Mouse (Mus musculus) kidney, adult 8-10 months (tissue): ENCODE measurements at regions not wholly inside any gene's neighbourhood (a gene's known extent, or its start where the extent isn't known, plus 50 kb on each side); places are given as distances from the start of the nearest gene placed in this dataset.

Source experiments
- DNase-seq, 2 experiments: peaks; one replicate each; pipeline ENCODE4 v3.0.0; 2022

DNA sequence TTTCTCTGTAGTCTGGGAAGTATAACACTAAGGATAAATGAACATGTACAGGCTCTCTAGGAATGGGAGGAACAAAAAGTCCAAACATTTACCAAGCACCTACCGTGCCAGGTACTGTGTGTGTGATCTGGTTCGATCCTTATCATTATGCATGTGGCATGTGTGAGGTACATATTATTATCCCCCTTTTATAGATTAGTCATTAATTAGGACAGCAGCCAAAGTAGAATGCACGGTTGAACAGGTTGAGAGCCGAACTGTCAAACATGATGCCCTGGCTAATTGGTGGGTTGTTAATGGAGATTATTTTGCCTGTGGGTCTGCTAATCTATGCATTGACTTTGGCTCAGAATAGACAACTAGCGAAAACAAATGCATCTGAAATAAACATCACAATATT, 172.2 kb upstream of the Klhl29 start:
- DNase-seq = no peak

GRCm38 (mm10) chr12:5542701-5543100, 167.2 kb upstream of the Klhl29 start:
- no peak for DNase-seq

GRCm38 (mm10) chr12:5496299-5496698, 120.8 kb upstream of the Klhl29 start:
- DNase-seq = no peak

DNA sequence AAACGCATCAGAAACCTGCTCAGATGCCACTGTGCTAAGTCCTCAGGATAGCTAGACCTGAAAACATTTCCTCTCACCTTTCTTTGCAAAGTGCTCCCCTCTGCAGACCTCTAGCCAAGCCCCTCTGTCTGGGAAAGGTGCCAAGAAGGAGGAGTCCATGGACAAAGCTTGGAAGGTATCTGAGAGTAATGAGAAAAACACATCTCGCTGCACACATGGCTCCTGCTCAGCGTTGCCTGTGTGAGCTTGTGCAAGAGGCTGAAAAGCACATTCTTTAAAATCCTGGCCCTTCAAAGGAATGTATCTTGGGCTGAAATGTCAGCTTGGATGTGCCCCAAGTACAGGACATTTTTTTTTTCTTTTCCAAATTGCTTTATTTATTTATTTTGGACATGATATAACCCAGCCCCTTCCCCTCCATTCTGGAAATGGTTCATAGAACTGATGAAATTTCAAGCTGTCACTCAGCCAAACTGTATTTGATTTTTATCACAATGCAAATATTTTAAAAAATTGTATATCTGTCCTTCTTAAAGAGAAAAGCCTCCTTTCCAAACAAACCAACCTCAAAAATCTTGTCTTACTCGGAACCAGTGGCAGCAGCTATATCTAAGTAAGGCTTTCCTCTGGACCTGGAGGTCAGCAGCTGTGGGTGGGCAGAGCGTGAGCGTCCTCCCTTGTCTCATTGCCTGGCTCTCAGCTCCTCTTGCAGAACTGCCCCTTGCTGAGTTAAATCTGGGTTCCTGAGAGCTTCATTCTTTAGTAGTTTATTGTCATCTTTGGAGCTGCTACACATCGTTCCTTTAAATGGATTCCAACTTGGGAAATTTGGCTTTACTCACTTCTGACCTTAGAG, 119.4 kb upstream of the Klhl29 start:
- DNase-seq = no peak

GRCm38 (mm10) chr12:5464250-5464899, 88.9 kb upstream of the Klhl29 start:
- peak; percentile 10 to 26 for DNase-seq

- DNase-seq = no peak
Measured at GRCm38 (mm10) chr12:5453157-5453556, 77.7 kb upstream of the Klhl29 start.

DNA sequence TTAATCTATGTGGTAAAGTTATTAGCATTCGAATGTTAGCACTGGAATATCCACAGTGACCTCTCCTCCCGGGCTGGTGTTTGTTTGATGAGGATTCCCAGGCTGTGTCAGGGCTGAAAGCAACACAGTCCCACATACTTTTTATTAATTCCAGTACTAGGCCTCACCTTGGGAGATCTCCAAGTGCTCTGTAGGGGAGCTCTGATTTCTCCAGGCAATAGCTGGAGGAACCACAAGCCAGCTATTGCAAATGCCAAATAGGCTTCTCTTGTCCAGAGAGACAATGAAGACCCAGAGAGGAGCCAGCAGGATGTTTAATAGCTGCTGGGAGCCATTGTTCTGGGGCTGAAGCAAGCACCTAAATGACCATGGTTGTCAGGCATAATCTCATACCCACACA, 68.2 kb upstream of the Klhl29 start:
- no peak for DNase-seq

DNA sequence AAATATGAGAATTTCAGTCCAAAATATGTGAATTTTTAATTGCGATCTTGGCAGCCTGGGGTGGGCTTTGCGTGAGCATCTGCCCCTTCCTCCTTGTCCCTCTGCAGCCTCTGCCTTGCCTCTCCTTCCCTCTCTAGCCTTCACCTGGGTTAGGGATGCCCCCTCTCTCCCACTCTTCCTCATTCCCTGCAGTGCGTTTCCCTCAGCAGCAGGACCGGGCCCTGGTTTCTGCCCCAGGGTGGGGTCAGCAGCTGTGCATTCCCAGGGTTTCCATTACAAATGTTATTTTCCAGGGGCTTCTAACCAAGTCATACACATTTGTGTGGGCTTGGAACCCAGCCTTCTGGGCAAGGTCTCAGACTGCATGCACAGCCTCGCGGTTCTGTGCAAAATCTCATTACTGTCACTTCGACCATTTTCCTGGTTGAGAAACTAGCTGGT, 67.6 kb upstream of the Klhl29 start:
- DNase-seq = no peak

DNA sequence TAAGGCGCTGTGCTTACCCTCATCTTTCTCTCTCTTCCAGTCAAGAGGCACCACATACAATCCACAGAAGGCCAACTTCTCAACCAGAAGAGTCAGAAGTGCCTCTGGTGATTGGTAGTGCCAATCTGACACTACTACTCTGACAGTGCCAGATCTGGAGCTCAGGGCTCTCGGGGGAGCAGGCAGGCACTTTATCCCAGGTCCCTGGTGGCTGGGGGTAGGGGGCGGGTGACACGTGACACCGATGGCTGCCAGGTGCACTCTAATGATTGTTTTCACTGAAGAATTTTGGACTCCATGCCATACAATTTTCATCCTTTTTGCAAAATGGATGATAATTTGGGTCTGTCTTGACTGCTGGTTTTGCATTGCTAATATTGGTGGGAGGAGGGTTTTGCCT, 67.2 kb upstream of the Klhl29 start:
- no peak for DNase-seq

- no peak for DNase-seq
Measured at GRCm38 (mm10) chr12:5440482-5440881, 65.0 kb upstream of the Klhl29 start.

GRCm38 (mm10) chr12:5435876-5436275, 60.4 kb upstream of the Klhl29 start:
- DNase-seq = no peak

DNA sequence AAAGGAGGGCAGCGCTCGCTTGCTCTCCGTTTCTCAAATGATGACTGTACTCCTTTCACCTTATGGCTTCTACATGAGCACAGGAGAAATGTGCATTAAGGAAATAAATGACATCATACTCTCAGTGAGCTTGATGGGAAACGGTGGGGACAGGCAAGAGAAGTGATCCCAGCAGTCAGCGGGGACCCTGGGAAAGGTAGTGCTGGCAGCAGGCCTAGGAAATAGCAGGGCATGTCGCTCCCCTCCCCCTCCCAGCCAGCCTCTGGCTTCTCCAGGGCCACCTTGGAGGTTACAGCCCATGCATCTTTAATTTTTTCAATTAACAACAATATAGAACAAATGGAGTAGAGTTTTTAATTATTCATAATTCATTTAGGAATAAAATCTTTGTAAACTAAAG, 58.6 kb upstream of the Klhl29 start:
- DNase-seq = no peak

- no peak for DNase-seq
Measured at GRCm38 (mm10) chr12:5432688-5433087, 57.2 kb upstream of the Klhl29 start.

DNA sequence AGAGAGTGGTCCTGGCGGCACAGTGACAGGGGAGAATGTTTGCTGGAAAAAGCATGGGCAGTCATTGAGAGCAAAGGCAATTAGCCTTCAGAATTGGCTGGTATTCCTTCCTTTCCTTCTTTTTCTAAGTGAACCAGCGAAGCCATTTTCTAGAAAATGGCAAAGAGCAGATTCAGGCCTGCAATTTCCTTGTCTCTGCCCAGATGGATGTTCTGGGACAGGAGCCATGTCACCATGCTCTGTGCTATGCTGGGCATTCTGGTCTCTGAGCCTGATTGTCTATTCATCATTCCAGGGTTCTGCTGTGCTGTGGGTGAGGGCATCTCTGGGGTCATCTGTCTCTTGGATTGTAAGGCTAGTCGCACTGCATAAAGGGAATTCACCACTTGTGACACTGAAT, 53.3 kb upstream of the Klhl29 start:
- no peak for DNase-seq
